Mouse (Mus musculus): ENCODE data around the gene Zfp618. TPM values are rescaled to one million over a fixed set of nuclear protein-coding genes. Genes with fewer than 3 reads are reported as not detected.

The Zfp618 gene
- polyA plus RNA-seq (2015; fragmentation: Nextera tagmentation; extraction: Ambion mirVana) = 41.2 and 51.1 TPM in 2 replicates

- Histone ChIP-seq H3K9me3 (ENCODE audit: low read length) (no peaks in the 10 kb centered on the region), H3K27me3 (ENCODE audit: insufficient read depth, low read length) (no peaks in the 10 kb centered on the region), H3K27ac (ENCODE audit: low read length) (peak within 1 kb of the TSS; percentile 94), H3K4me2 (replicated peaks; ENCODE audit: low read depth, low read length) (peak within 1 kb of the TSS; percentile 70), H3K4me1 (ENCODE audit: insufficient read depth, low read length) (peaks cover 21% of the 10 kb centered on the region), H3K4me3 (ENCODE audit: low read length) (peak within 1 kb of the TSS; percentile 72), H3K36me3 (ENCODE audit: insufficient read depth, low read length) (no peaks in the 10 kb centered on the region), H3K9ac (replicated peaks; ENCODE audit: low read length) (peak within 1 kb of the TSS; percentile 99)
- under 1% methylated on average over 35 of the region's 86 CpGs for WGBS
- peak; percentile 55 for ATAC-seq (ENCODE audit: low FRiP score, low TSS enrichment)
These were observed at the start of gene Zfp618 for GRCm38 (mm10) chr4:62965497-62966302. TSS of gene Zfp618 (plus strand) at chr4:62965573.

- no peak overlapping the region for H3K4me3 ChIP-seq (ENCODE audit: low read length)
- ATAC-seq (ENCODE audit: low FRiP score, low TSS enrichment) = no peak
- H3K27ac ChIP-seq (ENCODE audit: low read length) = no peak overlapping the region
- no peaks in the 10 kb centered on the region for H3K27me3 ChIP-seq (ENCODE audit: insufficient read depth, low read length)
- 89% methylated on average over 8 of the region's 8 CpGs for WGBS
- H3K9ac ChIP-seq (replicated peaks; ENCODE audit: low read length) = no peak overlapping the region
- no peaks in the 10 kb centered on the region for H3K9me3 ChIP-seq (ENCODE audit: low read length)
- H3K4me2 ChIP-seq (replicated peaks; ENCODE audit: low read depth, low read length) = no peak overlapping the region
- H3K4me1 ChIP-seq (ENCODE audit: insufficient read depth, low read length) = no peaks in the 10 kb centered on the region
- no peaks in the 10 kb centered on the region for H3K36me3 ChIP-seq (ENCODE audit: insufficient read depth, low read length)
These were observed 48.3 kb upstream of the Zfp618 start for GRCm38 (mm10) chr4:62917056-62917455.

GRCm38 (mm10) chr4:62933798-62934197 is 31.6 kb upstream of the Zfp618 start:
- ATAC-seq (ENCODE audit: low FRiP score, low TSS enrichment) = no peak
- Histone ChIP-seq H3K4me3 (ENCODE audit: low read length) (no peak overlapping the region), H3K36me3 (ENCODE audit: insufficient read depth, low read length) (no peaks in the 10 kb centered on the region), H3K27me3 (ENCODE audit: insufficient read depth, low read length) (no peaks in the 10 kb centered on the region), H3K9me3 (ENCODE audit: low read length) (0 out of 2 replicates have a peak, but pooled peaks cover 5% of the 10 kb centered on the region), H3K4me1 (ENCODE audit: insufficient read depth, low read length) (no peaks in the 10 kb centered on the region), H3K9ac (replicated peaks; ENCODE audit: low read length) (no peak overlapping the region), H3K4me2 (replicated peaks; ENCODE audit: low read depth, low read length) (no peak overlapping the region), H3K27ac (ENCODE audit: low read length) (no peak overlapping the region)
- WGBS = 86% methylated on average over 4 of the region's 4 CpGs

GRCm38 (mm10) chr4:62935589-62936218 is 29.7 kb upstream of the Zfp618 start:
- 71% methylated on average over 11 of the region's 11 CpGs for WGBS
- ATAC-seq (ENCODE audit: low FRiP score, low TSS enrichment) = no peak
- Histone ChIP-seq H3K27me3 (ENCODE audit: insufficient read depth, low read length) (no peaks in the 10 kb centered on the region), H3K27ac (ENCODE audit: low read length) (no peak overlapping the region), H3K4me3 (ENCODE audit: low read length) (no peak overlapping the region), H3K4me2 (replicated peaks; ENCODE audit: low read depth, low read length) (no peak overlapping the region), H3K9ac (replicated peaks; ENCODE audit: low read length) (no peak overlapping the region), H3K36me3 (ENCODE audit: insufficient read depth, low read length) (no peaks in the 10 kb centered on the region), H3K9me3 (ENCODE audit: low read length) (0 out of 2 replicates have a peak, but pooled peaks cover 5% of the 10 kb centered on the region), H3K4me1 (ENCODE audit: insufficient read depth, low read length) (no peaks in the 10 kb centered on the region)

GRCm38 (mm10) chr4:62941961-62942892 is 23.1 kb upstream of the Zfp618 start:
- 63% methylated on average over 14 of the region's 14 CpGs for WGBS

DNA sequence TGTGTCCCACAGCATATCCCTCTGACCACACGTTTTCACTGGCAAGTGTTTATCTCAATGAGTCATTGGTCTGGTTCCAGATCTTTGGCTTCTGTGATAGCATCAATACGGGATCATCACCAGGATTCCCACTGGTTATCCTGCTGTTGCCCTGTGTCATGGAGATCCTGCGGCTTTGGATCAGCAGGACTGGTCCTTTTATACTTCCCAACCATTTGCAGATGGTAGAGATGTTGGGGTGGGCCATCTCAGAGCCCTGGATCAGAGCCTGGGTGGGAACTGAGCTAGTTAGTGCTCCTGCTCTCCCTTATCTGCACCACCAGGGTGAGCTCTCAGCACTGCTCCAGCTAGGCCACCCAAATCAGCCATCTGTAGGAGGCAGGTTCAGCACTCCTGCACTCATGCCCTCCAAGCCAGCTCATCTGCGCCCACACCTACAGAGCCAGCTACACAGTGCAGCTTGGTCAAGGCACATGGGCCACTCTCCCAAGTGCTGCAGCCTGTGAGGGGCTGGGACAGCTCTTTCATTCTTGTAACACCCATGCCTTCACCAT is 21.0 kb upstream of the Zfp618 start:
- Histone ChIP-seq H3K9me3 (ENCODE audit: low read length) (no peaks in the 10 kb centered on the region), H3K4me1 (ENCODE audit: insufficient read depth, low read length) (no peaks in the 10 kb centered on the region), H3K27ac (ENCODE audit: low read length) (no peak overlapping the region), H3K4me3 (ENCODE audit: low read length) (no peak overlapping the region), H3K9ac (replicated peaks; ENCODE audit: low read length) (no peak overlapping the region), H3K27me3 (ENCODE audit: insufficient read depth, low read length) (no peaks in the 10 kb centered on the region), H3K4me2 (replicated peaks; ENCODE audit: low read depth, low read length) (no peak overlapping the region), H3K36me3 (ENCODE audit: insufficient read depth, low read length) (no peaks in the 10 kb centered on the region)
- peak; percentile 84 for ATAC-seq (ENCODE audit: low FRiP score, low TSS enrichment)
- WGBS = 62% methylated on average over 4 of the region's 4 CpGs

More at GRCm38 (mm10) chr4:62941961-62942892, 23.1 kb upstream of the Zfp618 start:
- H3K27me3 ChIP-seq (ENCODE audit: insufficient read depth, low read length) = no peaks in the 10 kb centered on the region
- H3K9me3 ChIP-seq (ENCODE audit: low read length) = no peaks in the 10 kb centered on the region
- no peak overlapping the region for H3K9ac ChIP-seq (replicated peaks; ENCODE audit: low read length)
- ATAC-seq (ENCODE audit: low FRiP score, low TSS enrichment) = no peak
- no peaks in the 10 kb centered on the region for H3K36me3 ChIP-seq (ENCODE audit: insufficient read depth, low read length)
- no peak overlapping the region for H3K4me3 ChIP-seq (ENCODE audit: low read length)
- H3K4me1 ChIP-seq (ENCODE audit: insufficient read depth, low read length) = no peaks in the 10 kb centered on the region
- H3K27ac ChIP-seq (ENCODE audit: low read length) = no peak overlapping the region
- no peak overlapping the region for H3K4me2 ChIP-seq (replicated peaks; ENCODE audit: low read depth, low read length)

DNA sequence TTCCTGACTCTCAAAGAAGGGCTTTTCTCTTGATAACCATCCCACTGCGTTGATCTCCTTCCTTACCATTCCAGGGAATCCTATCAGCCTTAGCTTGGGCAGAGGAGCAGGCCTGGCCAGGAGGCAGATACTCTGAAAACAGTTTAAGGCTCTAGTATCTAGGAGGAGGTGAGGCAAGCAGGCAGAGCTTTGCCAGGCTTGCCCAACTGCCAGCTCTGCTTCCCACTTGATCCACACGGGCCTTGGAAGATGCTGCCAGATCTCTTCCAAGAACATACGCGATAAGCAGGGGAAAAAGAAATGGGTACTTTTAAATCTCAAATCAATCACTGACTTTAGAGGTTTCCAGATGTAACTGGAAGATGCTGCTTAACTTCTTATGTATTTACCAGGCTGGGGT is 1.6 kb upstream of the Zfp618 start:
- H3K27me3 ChIP-seq (ENCODE audit: insufficient read depth, low read length) = no peaks in the 10 kb centered on the region
- no peaks in the 10 kb centered on the region for H3K9me3 ChIP-seq (ENCODE audit: low read length)
- no peak overlapping the region for H3K27ac ChIP-seq (ENCODE audit: low read length)
- H3K9ac ChIP-seq (replicated peaks; ENCODE audit: low read length) = no peak overlapping the region
- ATAC-seq (ENCODE audit: low FRiP score, low TSS enrichment) = no peak
- peaks cover 6% of the 10 kb centered on the region; the same call in 1 of the 2 replicates for H3K4me1 ChIP-seq (ENCODE audit: insufficient read depth, low read length)
- H3K4me3 ChIP-seq (ENCODE audit: low read length) = no peak overlapping the region
- WGBS = 73% methylated on average over 4 of the region's 4 CpGs
- H3K36me3 ChIP-seq (ENCODE audit: insufficient read depth, low read length) = no peaks in the 10 kb centered on the region
- H3K4me2 ChIP-seq (replicated peaks; ENCODE audit: low read depth, low read length) = no peak overlapping the region

DNA sequence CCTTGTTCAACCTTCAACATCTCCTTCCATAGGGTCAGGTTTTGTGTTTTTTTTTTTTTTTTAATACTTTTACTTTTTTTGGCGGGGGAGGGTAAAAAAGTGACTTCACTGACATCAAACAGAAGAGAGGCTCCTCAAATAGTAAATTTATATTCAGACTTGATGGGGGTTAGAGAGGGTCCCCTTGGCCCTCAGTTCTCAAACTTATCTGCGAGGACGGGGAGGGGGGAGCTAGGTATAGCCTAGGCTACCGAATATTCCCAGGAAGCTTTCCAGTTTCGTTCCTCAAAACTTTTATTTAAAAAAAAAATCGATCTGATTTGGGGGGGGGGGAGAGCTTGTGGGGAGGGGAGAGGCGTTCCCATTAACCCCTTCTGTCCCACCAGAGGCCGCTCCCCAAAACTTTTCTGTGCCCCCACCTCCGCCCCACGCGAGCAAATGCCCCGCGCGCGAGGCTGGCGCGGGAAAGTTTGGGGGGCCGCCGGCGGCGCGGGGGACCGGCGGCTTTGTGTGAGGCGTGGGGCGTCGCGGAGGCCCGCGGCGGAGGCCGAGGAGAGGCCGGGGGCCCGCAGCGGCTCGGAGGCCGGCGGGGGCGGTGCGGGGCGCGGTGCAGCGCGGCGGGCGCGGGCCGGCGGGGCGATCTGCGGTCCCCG is 403 bp upstream of the Zfp618 start:
- H3K9me3 ChIP-seq (ENCODE audit: low read length) = no peaks in the 10 kb centered on the region
- H3K36me3 ChIP-seq (ENCODE audit: insufficient read depth, low read length) = no peaks in the 10 kb centered on the region
- H3K4me1 ChIP-seq (ENCODE audit: insufficient read depth, low read length) = peaks cover 15% of the 10 kb centered on the region
- H3K9ac ChIP-seq (replicated peaks; ENCODE audit: low read length) = peak overlapping the region; percentile 99
- H3K4me3 ChIP-seq (ENCODE audit: low read length) = peak overlapping the region; percentile 72
- peak overlapping the region; percentile 94 for H3K27ac ChIP-seq (ENCODE audit: low read length)
- peak; percentile 72 for ATAC-seq (ENCODE audit: low FRiP score, low TSS enrichment)
- 2% methylated on average over 22 of the region's 52 CpGs for WGBS
- H3K27me3 ChIP-seq (ENCODE audit: insufficient read depth, low read length) = no peaks in the 10 kb centered on the region
- peak overlapping the region; percentile 70 for H3K4me2 ChIP-seq (replicated peaks; ENCODE audit: low read depth, low read length)

GRCm38 (mm10) chr4:62969526-62969925 is 4.2 kb downstream of the Zfp618 start:
- no peak for ATAC-seq (ENCODE audit: low FRiP score, low TSS enrichment)
- Histone ChIP-seq H3K36me3 (ENCODE audit: insufficient read depth, low read length) (no peaks in the 10 kb centered on the region), H3K4me1 (ENCODE audit: insufficient read depth, low read length) (peaks cover 38% of the 10 kb centered on the region), H3K9ac (replicated peaks; ENCODE audit: low read length) (no peak overlapping the region), H3K27ac (ENCODE audit: low read length) (0 out of 2 replicates have a peak overlapping the region, but pooled peaks have one; percentile 15), H3K27me3 (ENCODE audit: insufficient read depth, low read length) (no peaks in the 10 kb centered on the region), H3K4me3 (ENCODE audit: low read length) (no peak overlapping the region), H3K9me3 (ENCODE audit: low read length) (no peaks in the 10 kb centered on the region), H3K4me2 (replicated peaks; ENCODE audit: low read depth, low read length) (no peak overlapping the region)
- WGBS = 84% methylated on average over 5 of the region's 5 CpGs
